ENCODE assay signal across 9 mouse cellular contexts in genomic region chr15:92264980-92265707, GRCm38 (mm10).
DNase-seq lines count a peak whose midpoint lies in the region; ATAC-seq and TF ChIP-seq lines count a peak whose summit lies in the region.
"Had no signal": no experiment of that assay in that cellular context is flagged by ENCODE, and none has a peak within 500 bp of the region (broad histone marks: within the 10 kb centered on the region; RNA-seq: fewer than 3 reads in every experiment).

No protein-coding gene starts in this region.

- in situ Hi-C loops in CH12.LX (cut with MboI; ENCODE audit: low pct_ligation_motif_present, low pct_unique_long_range_greater_than_20kb, low sequenced_read_pairs): loop anchor here (25.0 kb wide), 1 partner anchor 947 kb away; no protein-coding TSS in a partner anchor

- H3K36me3 ChIP-seq in heart, embryonic 12.5 days: no peaks in the 10 kb centered on the region
- no peaks in the 10 kb centered on the region for H3K36me3 ChIP-seq in CH12.LX (replicated peaks in 1 of 2; ENCODE audit: control insufficient read depth in 1 of 2, insufficient read depth in 1 of 2, low read length in 1 of 2)
- H3K36me3 ChIP-seq: embryonic facial prominence, embryonic 12.5 days had no signal

- H3K4me2 ChIP-seq in heart, embryonic 12.5 days: no peak overlapping the region
- H3K4me2 ChIP-seq in CH12.LX (ENCODE audit: insufficient read depth, low read depth, poor library complexity, severe bottlenecking): no peak overlapping the region
- H3K4me2 ChIP-seq: embryonic facial prominence, embryonic 12.5 days had no signal

- peak; percentile 64 for TF ChIP-seq RAD21 in CH12.LX (IDR thresholded peaks at IDR 0.05; ENCODE audit: low read depth, low read length)

- H3K4me1 ChIP-seq in heart, embryonic 12.5 days (replicated peaks): no peaks in the 10 kb centered on the region
- no peaks in the 10 kb centered on the region for H3K4me1 ChIP-seq in CH12.LX (ENCODE audit: control insufficient read depth in 1 of 2, insufficient read depth in 2 of 2)

- dilution Hi-C loops in CH12.LX (cut with MboI; ENCODE audit: extremely low pct_ligation_motif_present, extremely low pct_unique_long_range_greater_than_20kb, low sequenced_read_pairs): no loop called here

- H3K9ac ChIP-seq in heart, embryonic 12.5 days: no peak overlapping the region
- no peak overlapping the region for H3K9ac ChIP-seq in CH12.LX (ENCODE audit: insufficient read depth, low read depth)
- H3K9ac ChIP-seq: embryonic facial prominence, embryonic 12.5 days had no signal

- H3K27ac ChIP-seq in heart, embryonic 12.5 days (ENCODE audit: poor library complexity, severe bottlenecking): no peak overlapping the region
- H3K27ac ChIP-seq in CH12.LX (ENCODE audit: insufficient read depth, low read depth): no peak overlapping the region
- H3K27ac ChIP-seq: embryonic facial prominence, embryonic 12.5 days had no signal

- no peak for ATAC-seq in heart, embryonic 12.5 days (ENCODE audit: insufficient number of reproducible peaks, low FRiP score)
- ATAC-seq in activated CD4-positive, CD25-positive, alpha-beta regulatory T cell, adult 4 months: no peak

- no peak for TF ChIP-seq EP300 in CH12.LX (IDR thresholded peaks at IDR 0.05; ENCODE audit: low read length)

- intact Hi-C loops in heart, postnatal 10 days (cut with DNase I): loop anchor here (2.0 kb wide), 1 partner anchor 952 kb away; no protein-coding TSS in a partner anchor

- H3K79me2 ChIP-seq in CH12.LX (replicated peaks; ENCODE audit: control insufficient read depth, extremely low read depth, insufficient read depth, poor library complexity, severe bottlenecking): no peaks in the 10 kb centered on the region

- no peak for TF ChIP-seq POLR2A in CH12.LX (IDR thresholded peaks at IDR 0.05; ENCODE audit: low read depth, low read length)

- H3K9me3 ChIP-seq in heart, embryonic 12.5 days (replicated peaks): no peaks in the 10 kb centered on the region
- H3K9me3 ChIP-seq in CH12.LX (replicated peaks; ENCODE audit: low read length): peaks cover 37% of the 10 kb centered on the region
- H3K9me3 ChIP-seq: embryonic facial prominence, embryonic 12.5 days had no signal

- peak in 1 of 2 experiments; percentile 59; a peak in 2 of 4 replicates for TF ChIP-seq CTCF in CH12.LX (conservative IDR thresholded peaks at IDR 0.05 in 1 of 2, IDR thresholded peaks at IDR 0.05 in 1 of 2; ENCODE audit: low read depth in 2 of 2, low read length in 2 of 2)

- H3K27me3 ChIP-seq in heart, embryonic 12.5 days (replicated peaks): no peaks in the 10 kb centered on the region
- no peaks in the 10 kb centered on the region for H3K27me3 ChIP-seq in CH12.LX (replicated peaks)
- H3K27me3 ChIP-seq: embryonic facial prominence, embryonic 12.5 days had no signal

- no peak overlapping the region for H3K4me3 ChIP-seq in heart, embryonic 12.5 days
- no peak overlapping the region for H3K4me3 ChIP-seq in CH12.LX (replicated peaks in 1 of 3; ENCODE audit: low read depth in 2 of 3, low read length in 2 of 3, poor library complexity in 1 of 3)
- H3K4me3 ChIP-seq: embryonic facial prominence, embryonic 12.5 days had no signal

- 31% methylated on average over 7 of the region's 7 CpGs for WGBS in heart, embryonic 12.5 days

- peak; percentile 64 to 68 for DNase-seq in heart, postnatal 10 days
- peak; percentile 11 for DNase-seq in CH12.LX (ENCODE audit: extremely low read depth)
- peak; percentile 4 for DNase-seq in c-Kit-negative CD71-positive TER-119-positive erythroid progenitor cells, embryonic 14.5 days (ENCODE audit: low read depth, low spot score)
- DNase-seq in forelimb bud, embryonic 11.5 days (ENCODE audit: low read depth, low spot score): peak; percentile 76
- DNase-seq in layer of hippocampus, postnatal 10 days (ENCODE audit: low spot score in 2 of 2): peak; percentile 70 to 75
- DNase-seq in mesoderm, embryonic 11.5 days (ENCODE audit: low read depth, low spot score): peak; percentile 74

TF ChIP-seq in CH12.LX, 34 proteins besides CTCF, POLR2A, EP300 and RAD21:
- TF ChIP-seq SMC3 (IDR thresholded peaks at IDR 0.05; ENCODE audit: low read depth, low read length): peak; percentile 35
- no peak for TF ChIP-seq NRF1 (IDR thresholded peaks at IDR 0.05; ENCODE audit: low read depth, low read length)
TF ChIP-seq in CH12.LX: peak in this region for 1.

Comparison
In these comparisons a context has a peak if more than half of its experiments do, and no peak if none do; other contexts are left out.
1. DNase-seq: peak in every context shown above with its lines; median percentile 76 in forelimb bud, embryonic 11.5 days; 74 in mesoderm, embryonic 11.5 days; 72 in layer of hippocampus, postnatal 10 days; 66 in heart, postnatal 10 days; 11 in CH12.LX; 4 in c-Kit-negative CD71-positive TER-119-positive erythroid progenitor cells, embryonic 14.5 days.